Mouse (Mus musculus): ENCODE measurements around the gene Gm20458. TPM values are rescaled to one million over a fixed set of nuclear protein-coding genes. Genes with fewer than 3 reads are reported as not detected.

The Gm20458 gene
- polyA plus RNA-seq, 1 experiment from 2014 or later: 8.1 TPM

DNA sequence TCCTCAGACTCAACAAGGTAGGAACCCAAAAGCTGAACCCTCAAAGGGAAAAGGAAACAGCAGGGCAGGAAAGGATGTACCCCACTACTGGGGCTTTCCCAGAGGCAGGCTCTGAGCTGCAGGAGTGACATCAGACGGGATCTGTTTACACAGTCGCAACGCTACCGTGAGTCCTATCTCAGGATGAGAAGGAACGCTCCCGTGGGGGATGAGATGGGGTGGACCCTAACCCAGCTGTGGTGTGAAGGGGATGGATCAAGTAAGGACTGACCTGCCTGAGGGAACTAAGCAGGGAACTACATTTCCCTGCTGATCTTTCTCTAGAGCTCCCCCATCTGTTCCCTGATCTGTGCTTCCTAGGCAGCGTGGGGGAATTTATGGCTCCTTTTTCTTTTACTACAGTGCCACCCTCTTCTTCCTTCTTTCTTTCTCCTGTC, 3.9 kb upstream of the Gm20458 start, which contains the start of gene Sys1:
TSS of gene Sys1 (plus strand) at position 101 of the 437 bp plus-strand sequence.
- no peak for ATAC-seq (ENCODE audit: low FRiP score, low TSS enrichment)
- H3K27ac ChIP-seq (ENCODE audit: low read length): peak within 1 kb of the TSS; percentile 94
- no peaks in the 10 kb centered on the region for H3K9me3 ChIP-seq (ENCODE audit: low read length)
- no peaks in the 10 kb centered on the region for H3K27me3 ChIP-seq (ENCODE audit: insufficient read depth, low read length)
- H3K4me1 ChIP-seq (ENCODE audit: insufficient read depth, low read length): peaks cover 43% of the 10 kb centered on the region
- H3K4me2 ChIP-seq (replicated peaks; ENCODE audit: low read depth, low read length): peak within 1 kb of the TSS; percentile 44
- no peaks in the 10 kb centered on the region for H3K36me3 ChIP-seq (ENCODE audit: insufficient read depth, low read length)
- H3K9ac ChIP-seq (replicated peaks; ENCODE audit: low read length): peak within 1 kb of the TSS; percentile 50
- 2% methylated on average over 7 of the region's 7 CpGs for WGBS
- peak within 1 kb of the TSS; percentile 23 for H3K4me3 ChIP-seq (ENCODE audit: low read length)

DNA sequence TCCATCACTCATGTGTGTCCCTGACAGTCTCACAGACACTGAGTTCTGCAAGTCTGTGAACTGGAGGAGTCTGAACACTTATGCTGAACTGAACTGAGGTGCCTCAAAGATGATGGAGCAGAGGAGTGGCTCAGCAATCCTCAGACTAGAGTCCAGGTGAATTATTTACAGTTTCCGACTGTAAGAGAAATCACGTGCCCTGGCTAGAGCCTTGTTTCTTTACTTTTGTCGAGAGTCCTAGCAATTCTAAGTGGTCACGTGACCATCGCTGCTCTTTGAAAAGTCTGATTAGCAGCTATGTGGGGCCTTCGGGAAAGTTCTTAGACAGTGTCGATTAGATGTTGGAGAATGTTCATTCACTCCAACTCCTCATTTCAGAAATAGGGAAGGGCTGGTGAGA, 2.8 kb upstream of the Gm20458 start:
- WGBS: 47% methylated on average over 7 of the region's 7 CpGs
- Histone ChIP-seq H3K4me2 (replicated peaks; ENCODE audit: low read depth, low read length) (no peak overlapping the region), H3K9ac (replicated peaks; ENCODE audit: low read length) (peak overlapping the region; percentile 35; the same call in 1 of the 2 replicates), H3K9me3 (ENCODE audit: low read length) (no peaks in the 10 kb centered on the region), H3K27ac (ENCODE audit: low read length) (peak overlapping the region; percentile 94), H3K27me3 (ENCODE audit: insufficient read depth, low read length) (no peaks in the 10 kb centered on the region), H3K4me1 (ENCODE audit: insufficient read depth, low read length) (peaks cover 45% of the 10 kb centered on the region), H3K36me3 (ENCODE audit: insufficient read depth, low read length) (no peaks in the 10 kb centered on the region), H3K4me3 (ENCODE audit: low read length) (no peak overlapping the region)
- no peak for ATAC-seq (ENCODE audit: low FRiP score, low TSS enrichment)

DNA sequence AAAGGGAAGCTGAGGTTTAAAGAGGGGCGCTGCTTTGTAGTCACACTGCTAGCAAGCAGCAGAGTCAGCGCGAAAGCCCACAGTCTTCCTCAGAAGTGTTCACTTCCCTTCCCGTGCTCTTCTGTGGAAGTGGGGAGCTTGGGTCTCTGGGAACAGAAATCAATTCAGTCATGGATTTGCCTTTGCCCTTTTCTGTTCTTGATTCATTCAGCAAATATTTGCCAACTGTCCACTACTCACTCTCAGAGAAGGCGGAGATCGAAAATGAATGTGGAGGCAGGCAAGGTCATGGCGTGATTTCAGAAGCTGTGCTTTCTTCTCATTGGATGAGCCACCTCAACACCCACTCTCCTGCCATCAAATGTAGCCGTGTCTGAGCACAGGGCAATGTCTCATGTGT, 2.2 kb upstream of the Gm20458 start:
- no peak overlapping the region for H3K4me2 ChIP-seq (replicated peaks; ENCODE audit: low read depth, low read length)
- H3K36me3 ChIP-seq (ENCODE audit: insufficient read depth, low read length): no peaks in the 10 kb centered on the region
- no peak overlapping the region; the same call in 1 of the 2 replicates for H3K9ac ChIP-seq (replicated peaks; ENCODE audit: low read length)
- peak overlapping the region; percentile 94 for H3K27ac ChIP-seq (ENCODE audit: low read length)
- WGBS: 87% methylated on average over 8 of the region's 8 CpGs
- H3K27me3 ChIP-seq (ENCODE audit: insufficient read depth, low read length): no peaks in the 10 kb centered on the region
- no peak for ATAC-seq (ENCODE audit: low FRiP score, low TSS enrichment)
- no peaks in the 10 kb centered on the region for H3K9me3 ChIP-seq (ENCODE audit: low read length)
- peaks cover 42% of the 10 kb centered on the region for H3K4me1 ChIP-seq (ENCODE audit: insufficient read depth, low read length)
- H3K4me3 ChIP-seq (ENCODE audit: low read length): no peak overlapping the region

DNA sequence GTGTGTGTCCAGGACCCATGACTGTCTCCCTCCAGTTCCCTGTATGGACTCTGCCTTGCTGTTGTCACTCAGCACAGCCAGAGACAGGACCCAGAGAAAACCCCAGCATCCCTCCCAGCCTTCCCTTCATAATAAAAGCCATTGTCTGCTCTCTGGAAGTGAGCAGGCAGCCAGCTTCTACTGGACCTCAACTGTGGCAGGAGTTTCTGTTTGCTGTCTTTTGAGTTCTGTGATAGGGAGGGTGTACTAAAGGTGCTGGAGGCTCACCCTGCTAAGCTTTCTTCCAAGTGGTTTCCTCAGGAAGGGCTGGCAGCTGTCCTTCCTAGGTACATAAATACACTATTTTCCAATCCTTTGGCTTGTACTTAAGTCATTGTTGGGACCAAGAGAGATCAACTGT, 4.4 kb downstream of the Gm20458 start:
- H3K4me2 ChIP-seq (replicated peaks; ENCODE audit: low read depth, low read length): no peak overlapping the region
- H3K27ac ChIP-seq (ENCODE audit: low read length): no peak overlapping the region
- no peak overlapping the region for H3K9ac ChIP-seq (replicated peaks; ENCODE audit: low read length)
- H3K9me3 ChIP-seq (ENCODE audit: low read length): no peaks in the 10 kb centered on the region
- H3K4me3 ChIP-seq (ENCODE audit: low read length): no peak overlapping the region
- H3K4me1 ChIP-seq (ENCODE audit: insufficient read depth, low read length): peaks cover 6% of the 10 kb centered on the region
- H3K27me3 ChIP-seq (ENCODE audit: insufficient read depth, low read length): no peaks in the 10 kb centered on the region
- peaks cover 11% of the 10 kb centered on the region for H3K36me3 ChIP-seq (ENCODE audit: insufficient read depth, low read length)
- ATAC-seq (ENCODE audit: low FRiP score, low TSS enrichment): no peak

DNA sequence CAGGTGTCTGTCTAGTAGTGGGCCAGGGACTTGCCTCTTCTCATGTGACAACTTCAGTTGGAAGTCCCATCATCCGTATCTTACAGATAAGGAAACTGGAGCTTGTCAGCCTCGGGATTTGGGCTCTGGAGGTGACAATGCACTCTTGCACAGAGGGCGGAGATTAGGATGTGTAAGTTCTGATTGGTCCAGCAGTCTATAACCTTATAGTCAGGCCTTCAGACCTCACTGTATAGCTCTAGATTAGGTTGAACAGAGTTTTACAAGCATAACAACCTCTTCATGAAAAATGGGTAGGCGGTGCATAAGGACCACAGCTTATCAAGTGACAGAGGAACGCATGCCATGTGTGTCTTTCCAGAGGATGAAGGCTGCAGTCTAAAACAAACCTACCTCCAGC, 6.0 kb downstream of the Gm20458 start:
- no peak overlapping the region for H3K9ac ChIP-seq (replicated peaks; ENCODE audit: low read length)
- H3K27me3 ChIP-seq (ENCODE audit: insufficient read depth, low read length): no peaks in the 10 kb centered on the region
- peaks cover 11% of the 10 kb centered on the region for H3K36me3 ChIP-seq (ENCODE audit: insufficient read depth, low read length)
- WGBS: 72% methylated on average over 5 of the region's 5 CpGs
- no peak overlapping the region for H3K4me3 ChIP-seq (ENCODE audit: low read length)
- no peaks in the 10 kb centered on the region for H3K9me3 ChIP-seq (ENCODE audit: low read length)
- ATAC-seq (ENCODE audit: low FRiP score, low TSS enrichment): no peak
- H3K27ac ChIP-seq (ENCODE audit: low read length): no peak overlapping the region
- H3K4me2 ChIP-seq (replicated peaks; ENCODE audit: low read depth, low read length): no peak overlapping the region
- H3K4me1 ChIP-seq (ENCODE audit: insufficient read depth, low read length): peaks cover 4% of the 10 kb centered on the region

DNA sequence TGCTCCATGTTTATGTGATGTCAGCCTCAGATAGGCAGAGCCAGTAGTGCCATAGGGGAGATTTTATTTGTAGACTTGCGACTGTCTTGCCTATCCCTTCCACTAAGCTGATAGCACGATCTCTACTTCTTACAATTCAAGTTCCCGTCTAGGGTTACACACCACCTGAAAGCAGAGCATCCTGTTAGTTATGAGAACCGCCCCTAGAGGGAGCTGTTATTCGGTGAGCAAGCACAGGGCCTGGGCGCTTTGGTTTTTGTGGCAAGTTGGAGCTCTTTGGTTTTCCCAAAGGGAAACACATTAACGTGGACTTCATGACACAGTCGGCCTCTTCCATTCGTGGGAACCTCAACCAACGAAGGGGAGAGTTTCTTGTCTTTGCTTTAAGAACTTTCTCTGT, 9.5 kb downstream of the Gm20458 start:
- no peak overlapping the region for H3K4me2 ChIP-seq (replicated peaks; ENCODE audit: low read depth, low read length)
- no peak overlapping the region for H3K9ac ChIP-seq (replicated peaks; ENCODE audit: low read length)
- no peaks in the 10 kb centered on the region for H3K4me1 ChIP-seq (ENCODE audit: insufficient read depth, low read length)
- 0 out of 2 replicates have a peak, but pooled peaks have one; percentile 35 for ATAC-seq (ENCODE audit: low FRiP score, low TSS enrichment)
- H3K36me3 ChIP-seq (ENCODE audit: insufficient read depth, low read length): peaks cover 17% of the 10 kb centered on the region; the same call in 1 of the 2 replicates
- H3K27me3 ChIP-seq (ENCODE audit: insufficient read depth, low read length): no peaks in the 10 kb centered on the region
- 25% methylated on average over 10 of the region's 10 CpGs for WGBS
- no peak overlapping the region for H3K4me3 ChIP-seq (ENCODE audit: low read length)
- H3K9me3 ChIP-seq (ENCODE audit: low read length): no peaks in the 10 kb centered on the region
- H3K27ac ChIP-seq (ENCODE audit: low read length): no peak overlapping the region

GRCm38 (mm10) chr2:164473624-164474023, 12.9 kb downstream of the Gm20458 start, which contains the start of gene Trp53tg5:
Gene Trp53tg5, minus strand, starts transcription at chr2:164473724.
- 0 out of 2 replicates have a peak, but pooled peaks cover 14% of the 10 kb centered on the region for H3K36me3 ChIP-seq (ENCODE audit: insufficient read depth, low read length)
- WGBS: 82% methylated on average over 6 of the region's 6 CpGs
- no peak within 1 kb of the TSS for H3K4me3 ChIP-seq (ENCODE audit: low read length)
- H3K4me2 ChIP-seq (replicated peaks; ENCODE audit: low read depth, low read length): no peak within 1 kb of the TSS
- H3K4me1 ChIP-seq (ENCODE audit: insufficient read depth, low read length): no peaks in the 10 kb centered on the region
- no peak for ATAC-seq (ENCODE audit: low FRiP score, low TSS enrichment)
- H3K9ac ChIP-seq (replicated peaks; ENCODE audit: low read length): no peak within 1 kb of the TSS
- no peak within 1 kb of the TSS for H3K27ac ChIP-seq (ENCODE audit: low read length)
- H3K9me3 ChIP-seq (ENCODE audit: low read length): no peaks in the 10 kb centered on the region
- H3K27me3 ChIP-seq (ENCODE audit: insufficient read depth, low read length): no peaks in the 10 kb centered on the region

DNA sequence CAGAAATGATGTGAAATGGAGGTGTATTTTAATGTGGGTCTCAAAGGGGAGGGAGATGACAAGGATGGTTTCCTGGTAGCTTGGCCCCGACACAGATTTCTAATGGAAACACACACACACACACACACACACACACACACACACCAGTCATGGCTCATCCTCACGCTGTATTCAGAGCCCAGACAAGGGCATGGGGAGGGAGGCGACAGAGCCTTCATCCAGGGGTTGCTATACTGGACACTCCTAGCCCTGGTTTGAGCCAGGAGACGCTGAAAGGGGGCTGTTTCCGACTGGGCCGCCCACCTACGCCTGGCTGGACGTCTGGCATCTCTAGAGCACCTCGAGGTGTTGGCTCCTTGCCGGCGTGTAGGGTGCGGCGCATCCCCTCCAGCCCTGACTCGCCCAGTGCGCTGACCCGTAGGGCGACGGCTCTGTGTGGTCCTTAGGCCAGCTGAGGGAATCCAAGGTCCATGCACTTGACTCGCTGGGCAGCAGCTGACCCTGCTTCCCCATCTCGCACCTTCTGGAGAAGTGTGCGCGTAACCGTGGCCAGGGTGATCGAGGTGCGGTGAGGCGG, 25.0 kb downstream of the Gm20458 start, which contains the start of gene Dbndd2:
TSS of gene Dbndd2 (plus strand) at position 426 of the 577 bp plus-strand sequence.
- Histone ChIP-seq H3K4me3 (ENCODE audit: low read length) (peak within 1 kb of the TSS; percentile 58), H3K36me3 (ENCODE audit: insufficient read depth, low read length) (peaks cover 6% of the 10 kb centered on the region; the same call in 1 of the 2 replicates), H3K9me3 (ENCODE audit: low read length) (no peaks in the 10 kb centered on the region), H3K4me2 (replicated peaks; ENCODE audit: low read depth, low read length) (peak within 1 kb of the TSS; percentile 82), H3K27ac (ENCODE audit: low read length) (0 out of 2 replicates have a peak within 1 kb of the TSS, but pooled peaks have one; percentile 15), H3K27me3 (ENCODE audit: insufficient read depth, low read length) (peaks cover 4% of the 10 kb centered on the region), H3K4me1 (ENCODE audit: insufficient read depth, low read length) (peaks cover 18% of the 10 kb centered on the region), H3K9ac (replicated peaks; ENCODE audit: low read length) (peak within 1 kb of the TSS; percentile 67)
- ATAC-seq (ENCODE audit: low FRiP score, low TSS enrichment): peak; percentile 76
- 1% methylated on average over 26 of the region's 26 CpGs for WGBS

DNA sequence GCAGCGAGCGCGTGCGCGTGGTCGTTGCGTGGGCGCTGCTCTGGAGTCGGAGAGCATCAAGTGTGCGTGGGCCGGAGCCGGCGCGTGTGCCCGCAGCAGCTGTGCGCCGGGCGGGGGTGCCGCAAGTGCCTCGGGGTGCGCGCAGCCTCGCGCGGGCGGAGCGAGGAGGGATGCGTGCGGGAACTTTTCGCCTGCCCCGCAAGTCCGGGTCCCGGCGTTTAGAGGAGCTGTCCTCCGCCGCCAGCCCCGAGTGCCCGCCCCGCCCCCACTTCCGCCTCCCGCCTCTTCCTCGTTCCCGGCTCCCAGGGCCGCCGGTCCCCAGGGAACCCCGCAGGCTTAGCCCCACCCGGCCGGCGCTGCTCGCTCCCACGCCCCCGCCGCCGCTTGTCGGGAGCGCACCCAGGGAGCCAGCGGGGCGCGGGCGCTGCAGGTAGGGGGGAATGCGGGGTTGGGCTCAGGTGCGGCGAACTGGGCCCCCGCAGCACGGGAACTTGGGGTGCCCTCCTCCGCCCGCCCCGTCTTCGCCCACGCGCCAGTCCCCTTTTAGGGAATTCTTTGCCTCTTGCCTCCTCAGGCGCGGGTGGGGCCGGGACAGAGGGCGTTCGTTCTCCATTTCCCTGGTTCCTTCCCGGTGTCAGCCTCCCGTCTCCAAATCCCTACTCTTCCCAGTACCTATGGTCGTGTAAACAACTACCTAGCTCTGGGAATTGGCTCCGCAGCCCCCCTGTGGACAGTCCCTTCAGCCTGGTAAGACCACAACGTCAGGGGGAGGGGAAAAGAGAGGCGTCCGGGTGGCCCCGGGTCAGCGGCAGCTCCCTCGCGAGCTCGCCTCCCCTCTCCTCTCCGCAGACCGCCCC, 25.7 kb downstream of the Gm20458 start:
- H3K4me1 ChIP-seq (ENCODE audit: insufficient read depth, low read length): peaks cover 18% of the 10 kb centered on the region
- peaks cover 4% of the 10 kb centered on the region for H3K27me3 ChIP-seq (ENCODE audit: insufficient read depth, low read length)
- WGBS: under 1% methylated on average over 77 of the region's 90 CpGs
- H3K36me3 ChIP-seq (ENCODE audit: insufficient read depth, low read length): peaks cover 6% of the 10 kb centered on the region; the same call in 1 of the 2 replicates
- peak overlapping the region; percentile 82 for H3K4me2 ChIP-seq (replicated peaks; ENCODE audit: low read depth, low read length)
- peak overlapping the region; percentile 67 for H3K9ac ChIP-seq (replicated peaks; ENCODE audit: low read length)
- no peaks in the 10 kb centered on the region for H3K9me3 ChIP-seq (ENCODE audit: low read length)
- peak; percentile 52 for ATAC-seq (ENCODE audit: low FRiP score, low TSS enrichment)
- no peak overlapping the region for H3K27ac ChIP-seq (ENCODE audit: low read length)
- H3K4me3 ChIP-seq (ENCODE audit: low read length): peak overlapping the region; percentile 58
